Mouse (Mus musculus): ENCODE measurements around the gene Aaas.
A peak's percentile ranks its signal among the peaks of the same experiment; 100 is the strongest.

Gene Aaas

GRCm38 (mm10) chr15:102302542-102302941, 48.0 kb downstream of the Aaas start:
- DNase-seq, result no peak

- no peak for DNase-seq
Measured at GRCm38 (mm10) chr15:102296368-102297006, 54.1 kb downstream of the Aaas start.

DNA sequence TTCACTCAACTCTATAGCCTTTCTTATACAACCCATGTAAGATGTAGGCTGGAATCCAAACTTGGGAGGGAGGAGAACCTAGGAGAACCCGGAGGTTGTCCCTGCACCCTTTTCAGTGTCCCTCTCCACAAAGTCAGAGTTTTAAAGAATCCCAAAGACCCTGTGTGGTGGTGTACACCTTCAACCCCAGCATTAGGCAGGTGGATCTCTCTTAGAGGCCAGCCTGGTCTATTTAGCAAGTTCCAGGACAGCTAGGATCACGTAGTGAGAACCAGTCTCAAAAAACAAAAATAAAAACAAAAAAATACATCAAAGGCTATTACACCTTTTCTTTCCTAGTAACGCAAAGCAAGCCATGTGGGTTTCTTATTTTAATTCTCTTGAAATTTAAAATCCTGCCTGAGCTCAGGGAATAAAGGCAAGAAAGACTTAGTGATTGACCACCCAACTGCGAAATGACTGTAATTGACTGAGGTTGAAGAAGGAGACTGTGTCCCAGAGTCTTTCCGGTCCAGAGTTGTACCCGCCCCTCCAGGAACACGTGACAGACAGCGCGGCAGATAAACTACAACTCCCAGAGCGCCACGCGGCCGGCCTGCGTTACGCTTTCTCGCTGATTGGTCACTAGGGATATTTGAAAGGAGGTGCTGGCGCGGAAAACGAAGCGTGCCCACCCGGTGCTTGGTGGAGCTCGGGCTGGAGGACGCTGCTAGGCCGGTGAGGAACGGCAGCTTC, 54.8 kb downstream of the Aaas start, which contains the start of gene Espl1:
Gene Espl1 (plus strand): TSS at position 634 of the 735 bp plus-strand sequence.
- DNase-seq, result peak; percentile 96

All from kidney, adult 18-20 months (tissue).